Mouse (Mus musculus): Measurements from ENCODE around the gene Zfp51. TPM values are rescaled to one million over a fixed set of nuclear protein-coding genes. Genes with fewer than 3 reads are reported as not detected.
A peak's percentile ranks its signal among the peaks of the same experiment; 100 is the strongest.

The Zfp51 gene
- polyA plus RNA-seq, 1 experiment, result 3.7 TPM

DNA sequence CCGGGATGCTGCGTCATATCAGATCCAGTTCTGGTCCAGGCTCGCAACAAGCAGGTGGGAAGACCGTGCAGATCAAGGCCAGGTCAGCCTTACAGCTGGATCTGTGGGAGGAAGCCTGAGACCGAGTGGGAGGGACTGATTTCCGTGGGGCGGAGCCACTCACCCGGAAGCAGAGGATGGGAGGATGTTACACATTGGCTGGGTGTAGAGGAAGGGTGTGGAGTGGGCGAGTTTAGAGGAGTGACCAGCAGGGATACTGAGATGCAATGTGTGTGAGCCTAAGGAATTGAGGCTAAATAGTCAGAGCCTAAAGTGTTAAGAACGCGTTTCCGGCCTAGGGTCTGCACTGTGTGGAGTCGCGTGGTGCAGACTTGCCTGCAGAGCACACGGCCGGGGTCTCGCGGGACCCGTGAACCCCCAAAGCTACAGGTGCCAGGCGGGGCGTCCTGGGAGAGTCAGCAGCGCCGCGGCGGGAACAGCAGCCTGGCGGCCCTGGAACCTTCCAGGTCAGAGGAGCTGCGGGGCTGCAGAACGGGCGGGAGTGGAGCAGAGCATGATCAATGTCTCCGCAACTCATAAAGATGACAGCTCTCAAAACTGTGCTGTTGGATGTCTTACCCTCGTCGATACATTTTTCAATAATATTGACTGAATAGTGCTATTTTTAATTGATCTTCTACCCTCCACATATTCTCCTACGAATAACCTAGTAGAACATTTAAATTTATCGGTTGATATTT, 38.8 kb downstream of the Zfp51 start, which contains the start of gene Zfp53:
Zfp53 (plus strand) TSS at position 239 of the 740 bp plus-strand sequence.
- H3K4me3 ChIP-seq (ENCODE audit: insufficient read depth, low read length), result peak within 1 kb of the TSS; percentile 91

DNA sequence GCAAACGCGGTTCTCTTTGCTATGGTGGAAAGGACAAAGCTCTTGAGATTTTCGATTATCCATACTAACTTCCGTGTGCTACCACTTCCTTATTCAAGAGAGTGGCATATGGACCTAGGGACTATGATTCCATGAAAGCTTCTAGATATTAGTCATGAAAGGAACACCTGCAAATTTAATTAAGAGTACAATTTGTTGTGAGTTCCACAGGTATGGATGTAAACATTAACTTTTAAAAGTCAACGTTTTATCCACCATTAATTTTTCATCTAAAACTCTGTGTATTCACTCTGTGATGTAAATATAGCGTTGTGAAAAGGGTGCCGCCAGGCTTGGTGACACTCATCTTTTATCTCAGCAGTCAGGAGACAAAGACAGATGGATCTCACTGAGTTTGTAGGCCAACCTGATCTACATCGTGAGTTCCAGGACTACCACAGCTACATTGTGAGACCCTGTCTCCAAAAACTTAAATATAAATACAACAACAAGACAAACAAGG, 39.4 kb downstream of the Zfp51 start:
- no peak overlapping the region for H3K27ac ChIP-seq (ENCODE audit: insufficient read depth, low read length)

More for the DNA sequence above, 38.8 kb downstream of the Zfp51 start, which contains the start of gene Zfp53:
- TF ChIP-seq CTCF (IDR thresholded peaks at IDR 0.05; ENCODE audit: extremely low read depth, insufficient read depth, low read length), result no peak
- peak; percentile 76 for TF ChIP-seq POLR2A (IDR thresholded peaks at IDR 0.05; ENCODE audit: extremely low read depth, insufficient read depth, low read length)
- H3K4me1 ChIP-seq (ENCODE audit: control insufficient read depth, insufficient read depth, low read length), result no peaks in the 10 kb centered on the region; the same call in 1 of the 2 replicates
- H3K27ac ChIP-seq (ENCODE audit: insufficient read depth, low read length), result no peak within 1 kb of the TSS

DNA sequence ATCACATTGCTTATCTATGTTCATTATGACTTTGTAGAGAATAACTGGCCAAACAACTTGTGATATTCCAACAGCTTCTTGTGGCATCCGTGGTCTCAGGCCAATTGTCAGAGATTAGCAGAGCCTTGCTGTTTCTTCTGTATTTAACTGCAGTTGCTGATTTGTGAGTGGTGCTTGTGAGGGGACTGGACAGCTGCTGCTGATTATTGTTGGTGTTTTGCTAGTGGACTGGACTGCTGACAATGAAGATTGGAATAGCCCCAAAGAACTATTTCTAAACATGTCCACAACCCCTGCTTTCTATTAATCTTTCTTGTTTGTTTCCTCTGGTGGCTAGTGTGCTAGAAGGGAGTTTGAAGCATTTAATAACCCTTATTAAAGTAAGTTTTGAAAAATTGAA, 51.2 kb downstream of the Zfp51 start:
- H3K4me1 ChIP-seq (ENCODE audit: control insufficient read depth, insufficient read depth, low read length), result no peaks in the 10 kb centered on the region
- no peak for TF ChIP-seq POLR2A (IDR thresholded peaks at IDR 0.05; ENCODE audit: extremely low read depth, insufficient read depth, low read length)
- TF ChIP-seq CTCF (IDR thresholded peaks at IDR 0.05; ENCODE audit: extremely low read depth, insufficient read depth, low read length), result no peak
- H3K27ac ChIP-seq (ENCODE audit: insufficient read depth, low read length), result no peak overlapping the region
- no peak overlapping the region for H3K4me3 ChIP-seq (ENCODE audit: insufficient read depth, low read length)

More for the DNA sequence above, 39.4 kb downstream of the Zfp51 start:
- no peak for TF ChIP-seq CTCF (IDR thresholded peaks at IDR 0.05; ENCODE audit: extremely low read depth, insufficient read depth, low read length)
- TF ChIP-seq POLR2A (IDR thresholded peaks at IDR 0.05; ENCODE audit: extremely low read depth, insufficient read depth, low read length), result no peak
- Histone ChIP-seq H3K4me3 (ENCODE audit: insufficient read depth, low read length) (peak overlapping the region; percentile 91; the same call in 1 of the 2 replicates), H3K4me1 (ENCODE audit: control insufficient read depth, insufficient read depth, low read length) (no peaks in the 10 kb centered on the region; the same call in 1 of the 2 replicates)

GRCm38 (mm10) chr17:21504524-21504923, 54.4 kb downstream of the Zfp51 start:
- TF ChIP-seq CTCF (IDR thresholded peaks at IDR 0.05; ENCODE audit: extremely low read depth, insufficient read depth, low read length) (no peak), POLR2A (IDR thresholded peaks at IDR 0.05; ENCODE audit: extremely low read depth, insufficient read depth, low read length) (no peak)
- no peak overlapping the region for H3K27ac ChIP-seq (ENCODE audit: insufficient read depth, low read length)
- no peak overlapping the region for H3K4me3 ChIP-seq (ENCODE audit: insufficient read depth, low read length)
- peaks cover 2% of the 10 kb centered on the region; the same call in 1 of the 2 replicates for H3K4me1 ChIP-seq (ENCODE audit: control insufficient read depth, insufficient read depth, low read length)

DNA sequence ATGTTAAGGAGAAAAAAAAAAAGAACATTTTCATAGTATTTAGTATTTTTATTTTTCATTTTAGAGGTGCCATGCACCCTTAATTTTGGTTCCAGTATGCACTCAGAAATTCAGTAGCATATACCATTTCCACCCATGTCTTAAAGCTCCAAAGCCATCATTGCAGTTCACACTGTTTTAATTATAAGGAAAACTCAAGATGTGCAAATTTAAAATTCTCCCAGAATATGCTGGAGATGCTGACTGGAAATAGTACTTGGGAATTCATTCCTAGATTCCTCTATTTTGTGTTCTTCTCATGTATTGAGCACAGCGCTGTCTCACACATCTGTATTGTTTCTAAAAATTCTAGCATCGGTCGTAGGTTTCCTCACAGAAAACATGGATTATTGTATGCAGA, 56.1 kb downstream of the Zfp51 start:
- Histone ChIP-seq H3K4me3 (ENCODE audit: insufficient read depth, low read length) (no peak overlapping the region), H3K27ac (ENCODE audit: insufficient read depth, low read length) (no peak overlapping the region), H3K4me1 (ENCODE audit: control insufficient read depth, insufficient read depth, low read length) (peaks cover 2% of the 10 kb centered on the region; the same call in 1 of the 2 replicates)
- no peak for TF ChIP-seq CTCF (IDR thresholded peaks at IDR 0.05; ENCODE audit: extremely low read depth, insufficient read depth, low read length)
- no peak for TF ChIP-seq POLR2A (IDR thresholded peaks at IDR 0.05; ENCODE audit: extremely low read depth, insufficient read depth, low read length)

DNA sequence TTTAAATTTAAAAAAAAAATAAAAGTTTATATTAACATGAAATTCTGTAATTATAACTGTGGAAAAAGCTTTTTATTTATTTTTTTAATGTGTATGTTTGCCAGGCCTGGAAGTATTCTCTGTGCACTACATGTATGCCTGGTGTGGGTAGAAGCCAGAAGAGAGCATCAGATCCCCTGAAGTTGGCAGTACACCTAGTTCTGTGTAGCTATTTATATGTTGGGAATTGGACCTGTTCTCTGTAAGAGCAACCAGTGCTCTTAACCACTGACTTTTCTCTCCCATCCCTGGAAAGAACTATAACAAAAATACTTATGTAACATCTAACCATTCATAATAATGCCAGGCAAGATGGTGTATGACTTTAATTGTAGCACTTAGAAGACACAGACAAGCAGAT, 59.6 kb downstream of the Zfp51 start:
- Histone ChIP-seq H3K4me3 (ENCODE audit: insufficient read depth, low read length) (no peak overlapping the region), H3K27ac (ENCODE audit: insufficient read depth, low read length) (no peak overlapping the region), H3K4me1 (ENCODE audit: control insufficient read depth, insufficient read depth, low read length) (peaks cover 2% of the 10 kb centered on the region; the same call in 1 of the 2 replicates)
- TF ChIP-seq POLR2A (IDR thresholded peaks at IDR 0.05; ENCODE audit: extremely low read depth, insufficient read depth, low read length) (no peak), CTCF (IDR thresholded peaks at IDR 0.05; ENCODE audit: extremely low read depth, insufficient read depth, low read length) (no peak)

Other genes starting within 250 kb of the Zfp51 start
- gene Vmn1r234, start 224.3 kb upstream of the Zfp51 start, polyA plus RNA-seq (2012; rRNA removed), result not detected in 2 replicates
- not detected in 2 replicates for gene Vmn1r235, start 194.0 kb upstream of the Zfp51 start, polyA plus RNA-seq (2012; rRNA removed)
- gene Vmn1r236, start 167.4 kb upstream of the Zfp51 start, polyA plus RNA-seq (2012; rRNA removed), result not detected in 2 replicates
- gene Vmn1r237, start 138.5 kb upstream of the Zfp51 start, polyA plus RNA-seq (2012; rRNA removed), result not detected in 2 replicates
- 1.0 and 1.1 TPM in 2 replicates for gene Zfp677, start 66.6 kb upstream of the Zfp51 start, polyA plus RNA-seq (2012; rRNA removed)
- 1.0 and 1.2 TPM in 2 replicates for gene Zfp54, start 27.1 kb upstream of the Zfp51 start, polyA plus RNA-seq (2012; rRNA removed)
- gene Zfp53, start 38.6 kb downstream of the Zfp51 start, polyA plus RNA-seq (2012; rRNA removed), result 2.9 TPM in 2 replicates
- 2.4 and 3.2 TPM in 2 replicates for gene Zfp52, start 85.2 kb downstream of the Zfp51 start, polyA plus RNA-seq (2012; rRNA removed)
- gene Zfp948, start 116.6 kb downstream of the Zfp51 start, polyA plus RNA-seq (2012; rRNA removed), result 9.8 and 11.2 TPM in 2 replicates
- gene Zfp983, start 200.2 kb downstream of the Zfp51 start, polyA plus RNA-seq (2012; rRNA removed), result 6.3 TPM in 2 replicates
- 2.3 and 5.4 TPM in 2 replicates for gene Gm10226, start 241.5 kb downstream of the Zfp51 start, polyA plus RNA-seq (2012; rRNA removed)

Data from cortical plate, adult 2 months (tissue).